Mouse (Mus musculus): ENCODE data around the gene Pfdn6. TPM values are rescaled to one million over a fixed set of nuclear protein-coding genes. Genes with fewer than 3 reads are reported as not detected.
"Not testable (repeated sequence)": the region's sequence is repeated elsewhere in the genome, so short reads cannot be mapped to it uniquely, and the experiment has no call there.

Pfdn6 gene
- total RNA-seq, 2 experiments from 2014 or later, result 56.7 to 58.6 TPM

DNA sequence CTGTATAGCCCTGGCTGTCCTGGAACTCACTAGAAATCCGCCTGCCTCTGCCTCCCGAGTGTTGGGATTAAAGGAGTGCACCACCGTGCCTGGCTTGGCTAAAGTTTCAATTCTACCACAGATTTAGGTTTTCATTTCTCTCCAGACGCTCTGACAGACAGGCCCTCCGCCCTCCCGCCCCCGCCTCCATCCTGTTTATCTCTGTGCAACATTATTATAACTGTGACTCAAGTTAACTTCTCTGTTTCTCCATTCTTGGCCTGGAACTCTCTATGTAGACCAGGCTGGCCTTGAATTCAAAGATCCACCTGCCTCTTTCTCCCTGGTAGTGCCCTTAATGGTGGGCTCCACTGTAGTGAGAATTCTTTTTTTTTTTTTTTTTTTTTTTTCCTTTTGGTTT, 37.7 kb downstream of the Pfdn6 start:
- intact Hi-C loops (cut with DNase I), result no loop called here
- no peak for DNase-seq

GRCm38 (mm10) chr17:33902079-33902478, 38.1 kb downstream of the Pfdn6 start:
- intact Hi-C loops (cut with DNase I), result no loop called here
- DNase-seq, result no peak

DNA sequence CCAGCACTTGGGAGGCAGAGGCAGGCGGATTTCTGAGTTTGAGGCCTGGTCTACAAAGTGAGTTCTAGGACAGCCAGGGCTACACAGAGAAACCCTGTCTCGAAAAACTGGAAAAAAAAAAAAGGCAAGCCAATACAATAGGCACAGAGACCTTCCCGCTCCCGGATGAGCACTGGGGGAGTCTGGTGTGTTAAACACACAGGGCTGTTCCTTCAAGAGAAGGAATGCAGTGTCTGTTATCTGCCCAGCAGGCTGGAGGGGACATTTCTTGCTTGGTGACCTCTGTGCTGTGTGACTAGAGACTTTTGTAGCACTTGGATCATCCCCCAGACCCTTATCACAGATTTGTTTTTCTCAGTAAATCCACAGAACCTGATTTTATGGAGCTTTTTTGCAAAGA, 38.5 kb downstream of the Pfdn6 start:
- DNase-seq, result no peak

DNA sequence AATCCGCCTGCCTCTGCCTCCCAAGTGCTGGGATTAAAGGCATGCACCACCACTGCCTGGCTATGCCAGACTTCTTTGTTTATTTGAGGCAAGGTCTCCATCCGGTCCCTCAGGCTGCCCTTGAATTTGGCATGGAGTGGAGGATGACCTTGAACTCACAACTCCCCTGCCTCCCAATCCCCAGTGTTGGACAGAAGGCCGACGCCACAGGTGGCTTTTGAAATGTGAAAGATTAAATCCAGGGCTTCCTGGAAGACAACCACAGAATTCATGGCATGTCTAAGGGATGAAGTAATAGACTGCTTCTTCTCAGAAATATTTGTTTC, 39.2 kb downstream of the Pfdn6 start:
- intact Hi-C loops (cut with DNase I), result no loop called here
- DNase-seq, result no peak

More for the DNA sequence above, 38.5 kb downstream of the Pfdn6 start:
- intact Hi-C loops (cut with DNase I), result no loop called here

GRCm38 (mm10) chr17:33900281-33900988, 39.7 kb downstream of the Pfdn6 start:
- no peak for DNase-seq
- intact Hi-C loops (cut with DNase I), result no loop called here

DNA sequence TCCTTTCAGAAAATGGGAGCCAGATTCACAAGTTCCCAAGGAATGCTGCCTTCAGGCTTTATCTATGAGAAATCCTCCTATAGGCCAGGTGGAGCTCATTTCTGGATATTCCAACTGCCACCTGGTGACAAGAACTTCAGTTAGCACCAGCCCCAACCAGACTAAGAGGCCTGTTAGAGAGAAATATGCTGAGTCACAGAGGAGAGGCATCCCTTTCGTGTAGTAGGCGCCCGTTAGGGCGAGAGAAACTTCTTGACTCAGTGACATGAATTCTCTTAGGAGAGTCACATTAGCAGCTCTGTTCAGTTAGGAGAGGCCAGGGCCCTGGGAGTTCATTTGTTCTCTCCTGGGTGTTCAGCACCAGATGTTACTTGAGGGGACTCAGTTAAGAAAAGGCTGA, 40.5 kb downstream of the Pfdn6 start:
- DNase-seq, result no peak
- intact Hi-C loops (cut with DNase I), result no loop called here

GRCm38 (mm10) chr17:33898193-33898592, 42.0 kb downstream of the Pfdn6 start:
- DNase-seq; intact Hi-C loops (cut with DNase I): not testable (repeated sequence)

GRCm38 (mm10) chr17:33897114-33897794, 42.9 kb downstream of the Pfdn6 start:
- intact Hi-C loops (cut with DNase I), result no loop called here
- no peak for DNase-seq

DNA sequence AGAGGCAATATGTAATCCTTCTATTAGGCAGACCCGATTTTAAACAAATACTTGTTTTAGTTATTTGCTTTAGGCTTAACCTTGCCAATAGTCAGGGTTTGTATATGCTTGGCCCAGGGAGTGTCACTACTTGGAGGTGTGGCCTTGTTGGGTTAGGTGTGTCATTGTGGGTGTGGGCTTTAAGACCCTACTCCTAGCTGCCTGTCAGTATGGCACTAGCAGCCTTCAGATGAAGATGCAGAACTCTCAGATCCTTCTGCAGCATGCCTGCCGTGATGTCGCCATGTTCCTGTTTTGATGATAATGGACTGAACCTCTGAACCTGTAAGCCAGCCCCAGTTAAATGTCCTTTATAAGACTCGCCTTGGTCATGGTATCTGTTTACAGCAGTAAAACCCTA, 47.1 kb downstream of the Pfdn6 start:
- DNase-seq; intact Hi-C loops (cut with DNase I): not testable (repeated sequence)

DNA sequence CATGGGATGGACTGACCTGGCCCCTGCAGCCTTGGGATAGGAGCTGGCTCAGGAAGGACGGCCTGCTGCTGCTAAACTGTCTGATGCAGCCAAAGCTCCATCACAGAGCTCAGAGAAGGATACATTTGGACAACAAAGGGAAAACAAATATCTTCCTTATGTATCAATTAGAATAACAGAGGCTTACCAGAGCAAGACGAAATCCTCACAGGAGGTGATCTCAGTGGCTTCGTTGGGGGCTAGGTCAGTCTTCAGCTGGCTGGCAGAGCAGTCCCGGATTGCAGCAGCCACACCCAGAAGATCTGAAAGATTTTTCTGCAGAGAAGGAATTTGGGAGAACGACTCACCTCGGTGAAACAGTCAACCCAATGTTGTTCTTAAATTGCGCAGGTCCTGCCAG, 47.7 kb downstream of the Pfdn6 start:
- intact Hi-C loops (cut with DNase I), result no loop called here
- no peak for DNase-seq

GRCm38 (mm10) chr17:33891892-33892291, 48.3 kb downstream of the Pfdn6 start:
- DNase-seq; intact Hi-C loops (cut with DNase I): not testable (repeated sequence)

DNA sequence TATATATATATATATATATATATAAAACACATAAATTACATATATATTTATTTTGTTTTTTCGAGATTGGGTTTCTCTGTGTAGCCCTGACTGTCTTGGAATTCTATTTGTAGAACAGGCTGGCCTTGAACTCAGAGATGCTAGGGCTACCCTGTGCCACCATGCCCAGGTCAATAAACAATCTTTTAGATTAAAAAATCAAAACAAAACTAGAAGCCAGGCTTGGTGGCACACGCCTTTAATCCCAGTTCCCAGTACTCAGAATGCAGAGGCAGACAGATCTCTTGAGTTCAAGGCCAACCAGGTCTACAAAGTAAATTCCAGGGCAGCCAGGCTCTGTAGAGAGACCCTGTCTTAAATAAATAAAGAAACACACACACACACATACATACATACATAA, 48.8 kb downstream of the Pfdn6 start:
- intact Hi-C loops (cut with DNase I), result no loop called here
- DNase-seq, result no peak

GRCm38 (mm10) chr17:33890533-33891059, 49.5 kb downstream of the Pfdn6 start, which contains the start of gene Kifc1:
TSS of gene Kifc1 (minus strand) at chr17:33890661.
- peak; percentile 99 for DNase-seq
- intact Hi-C loops (cut with DNase I), result no loop called here

- intact Hi-C loops (cut with DNase I), result not testable (repeated sequence)
Observed at GRCm38 (mm10) chr17:33889941-33890532, 50.1 kb downstream of the Pfdn6 start.

More at GRCm38 (mm10) chr17:33889941-33890532, 50.1 kb downstream of the Pfdn6 start:
- DNase-seq, result not testable (repeated sequence)

Other genes starting within 250 kb of the Pfdn6 start
- gene March2, start 221.7 kb downstream of the Pfdn6 start, total RNA-seq (2021), result 10 to 100 TPM; 83.8 to 92.6 TPM
- 100 to 1,000 TPM; 120 to 147 TPM for gene Rab11b, start 179.8 kb downstream of the Pfdn6 start, total RNA-seq (2021)
- 10 to 100 TPM in 1 of 2 experiments, 1 to 10 TPM in 1; 8.0 to 11.7 TPM for gene Angptl4, start 158.5 kb downstream of the Pfdn6 start, total RNA-seq (2021)
- gene Kank3, start 129.8 kb downstream of the Pfdn6 start, total RNA-seq (2021), result 10 to 100 TPM; 15.3 to 22.5 TPM
- 100 to 1,000 TPM; 503 to 584 TPM for gene Rps28, start 115.8 kb downstream of the Pfdn6 start, total RNA-seq (2021)
- gene Ndufa7, start 115.8 kb downstream of the Pfdn6 start, total RNA-seq (2021), result 100 to 1,000 TPM; 325 to 364 TPM
- 10 to 100 TPM; 13.3 to 15.2 TPM for gene Cd320, start 97.3 kb downstream of the Pfdn6 start, total RNA-seq (2021)
- not detected for gene Gm7029, start 66.5 kb downstream of the Pfdn6 start, total RNA-seq (2021)
- 1 to 10 TPM in 1 of 2 experiments, under 1 TPM in 1; 0.74 to 1.1 TPM for gene Kifc1, start 49.7 kb downstream of the Pfdn6 start, total RNA-seq (2021)
- not detected for gene Platr17, start 35.2 kb downstream of the Pfdn6 start, total RNA-seq (2021)
- 10 to 100 TPM in 1 of 2 experiments, 1 to 10 TPM in 1; 9.3 to 11.3 TPM for gene Daxx, start 30.9 kb downstream of the Pfdn6 start, total RNA-seq (2021)
- gene Tapbp, start 24.4 kb downstream of the Pfdn6 start, total RNA-seq (2021), result 10 to 100 TPM; 31.8 to 34.7 TPM
- 10 to 100 TPM; 12.6 to 16.6 TPM for gene Zbtb22, start 24.4 kb downstream of the Pfdn6 start, total RNA-seq (2021)
- 10 to 100 TPM; 26.5 to 28.3 TPM for gene Rgl2, start 10.8 kb downstream of the Pfdn6 start, total RNA-seq (2021)
- 1 to 10 TPM; 8.4 to 9.7 TPM for gene Wdr46, start 317 bp upstream of the Pfdn6 start, total RNA-seq (2021)
- 1 to 10 TPM; 1.5 to 1.6 TPM for gene B3galt4, start 11.1 kb upstream of the Pfdn6 start, total RNA-seq (2021)
- 10 to 100 TPM; 30.5 to 30.6 TPM for gene Vps52, start 15.5 kb upstream of the Pfdn6 start, total RNA-seq (2021)
- gene Rps18, start 15.7 kb upstream of the Pfdn6 start, total RNA-seq (2021), result 100 to 1,000 TPM; 282 to 369 TPM
- 10 to 100 TPM; 25.6 to 32.9 TPM for gene H2-K1, start 60.0 kb upstream of the Pfdn6 start, total RNA-seq (2021)
- 10 to 100 TPM; 11.7 to 12.4 TPM for gene Ring1, start 84.3 kb upstream of the Pfdn6 start, total RNA-seq (2021)
- gene H2-Ke6, start 87.7 kb upstream of the Pfdn6 start, total RNA-seq (2021), result 10 to 100 TPM; 55.5 to 64.2 TPM
- gene Slc39a7, start 91.3 kb upstream of the Pfdn6 start, total RNA-seq (2021), result 10 to 100 TPM; 40.8 to 45.2 TPM
- gene Rxrb, start 91.5 kb upstream of the Pfdn6 start, total RNA-seq (2021), result 10 to 100 TPM; 34.5 to 35.3 TPM
- gene Col11a2, start 99.1 kb upstream of the Pfdn6 start, total RNA-seq (2021), result 1 to 10 TPM; 9.3 to 9.6 TPM
- not detected for gene H2-Oa, start 152.0 kb upstream of the Pfdn6 start, total RNA-seq (2021)
- gene H2-DMa, start 179.2 kb upstream of the Pfdn6 start, total RNA-seq (2021), result 1 to 10 TPM; 3.6 to 4.9 TPM
- 10 to 100 TPM; 63.2 to 74.1 TPM for gene Brd2, start 182.3 kb upstream of the Pfdn6 start, total RNA-seq (2021)
- gene H2-DMb2, start 203.0 kb upstream of the Pfdn6 start, total RNA-seq (2021), result under 1 TPM; 0.35 to 0.48 TPM
- gene H2-DMb1, start 212.7 kb upstream of the Pfdn6 start, total RNA-seq (2021), result 1 to 10 TPM in 1 of 2 experiments, under 1 TPM in 1; 0.71 to 1.2 TPM
- gene Tap1, start 247.2 kb upstream of the Pfdn6 start, total RNA-seq (2021), result 1 to 10 TPM; 1.6 to 1.8 TPM
- gene Psmb9, start 247.4 kb upstream of the Pfdn6 start, total RNA-seq (2021), result 1 to 10 TPM; 1.0 to 1.9 TPM